Mouse (Mus musculus): Measurements from ENCODE around the gene E2f3. TPM values are rescaled to one million over a fixed set of nuclear protein-coding genes. Genes with fewer than 3 reads are reported as not detected.

The E2f3 gene
- total RNA-seq (2014; fragmentation: Nextera tagmentation) = 19.8 and 22.6 TPM in 2 replicates
- 8.7 and 11.2 TPM in 2 replicates for total RNA-seq (2017)

DNA sequence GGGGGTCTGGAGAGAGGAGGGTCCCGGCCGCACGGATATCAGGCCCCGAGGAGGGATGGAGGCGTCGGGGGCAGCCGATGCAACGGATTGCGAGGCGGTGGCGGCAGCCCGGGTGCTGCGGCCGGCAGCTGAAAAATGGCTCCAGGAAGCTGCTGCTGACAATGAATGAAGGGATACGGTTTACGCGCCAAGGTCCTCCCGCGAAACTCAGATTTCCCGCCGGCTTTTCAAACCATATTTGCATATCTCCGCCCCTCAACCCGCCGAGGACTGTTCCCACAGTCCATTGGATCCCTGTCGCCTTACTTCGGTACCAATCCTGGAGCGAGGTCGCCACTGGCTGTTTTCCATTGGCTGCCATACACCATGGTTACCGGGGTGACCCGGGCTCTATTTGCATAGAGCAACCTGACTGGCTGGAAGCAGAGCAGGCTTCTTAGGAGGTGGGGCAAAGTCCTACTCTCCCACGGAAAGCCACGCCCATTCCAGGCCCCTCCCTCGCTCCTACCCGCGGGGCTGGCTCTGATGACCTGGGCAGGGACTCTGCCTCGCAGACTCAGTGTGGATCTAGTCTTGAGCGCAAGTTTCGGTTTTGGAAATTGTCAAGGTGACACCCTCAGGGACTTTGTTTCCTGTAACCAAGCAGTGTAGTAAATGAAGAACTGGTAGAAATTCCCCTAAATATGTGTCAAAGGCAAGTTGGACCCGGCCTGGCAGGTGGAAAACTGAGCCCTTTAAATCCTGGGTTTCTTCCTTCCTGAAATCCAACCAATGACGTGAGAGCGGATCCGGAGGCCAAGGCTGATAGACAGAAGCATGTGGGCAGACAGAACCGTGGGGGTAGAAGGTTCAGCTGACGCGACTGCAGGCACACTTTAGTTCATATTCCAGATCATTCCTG is at the start of gene E2f3:
E2f3 (minus strand) TSS at position 209 of the 901 bp plus-strand sequence.
- ATAC-seq (replicated peaks; ENCODE audit: poor library complexity, severe bottlenecking) = peak; percentile 69

GRCm38 (mm10) chr13:30034540-30034939 is 48.7 kb upstream of the E2f3 start:
- ATAC-seq (replicated peaks; ENCODE audit: poor library complexity, severe bottlenecking) = peak; percentile 84

DNA sequence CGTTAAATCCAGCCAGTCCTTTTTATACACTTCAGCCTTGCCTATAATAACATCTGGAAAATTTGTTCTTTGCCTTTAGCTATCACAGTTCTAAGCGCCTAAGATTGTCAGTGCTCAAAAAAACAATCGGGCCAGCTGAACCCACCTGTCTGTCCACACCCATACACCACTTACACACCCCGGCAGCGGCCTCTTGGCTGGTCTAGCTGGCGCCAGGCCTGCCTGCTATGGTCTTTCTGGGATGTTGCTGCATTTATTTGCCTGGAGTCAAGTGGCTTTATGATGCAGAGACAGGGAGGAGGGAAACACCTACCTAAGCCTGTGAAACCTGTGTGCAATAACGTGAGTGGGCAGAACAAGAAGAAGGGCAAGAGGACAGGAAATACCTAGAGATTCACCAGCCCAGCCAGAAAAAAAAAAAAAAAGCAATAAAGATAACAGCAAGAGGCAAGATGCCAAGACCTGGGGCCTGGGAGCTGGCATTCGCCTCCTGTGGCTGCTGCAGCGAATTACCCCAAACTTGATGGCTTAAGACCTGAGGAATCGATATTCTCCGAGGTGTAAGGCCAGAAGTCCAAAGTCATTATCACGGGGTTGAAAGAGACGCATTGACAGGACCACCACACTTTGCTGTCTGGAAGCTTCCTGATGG is 45.9 kb upstream of the E2f3 start:
- no peak for ATAC-seq (replicated peaks; ENCODE audit: poor library complexity, severe bottlenecking)

DNA sequence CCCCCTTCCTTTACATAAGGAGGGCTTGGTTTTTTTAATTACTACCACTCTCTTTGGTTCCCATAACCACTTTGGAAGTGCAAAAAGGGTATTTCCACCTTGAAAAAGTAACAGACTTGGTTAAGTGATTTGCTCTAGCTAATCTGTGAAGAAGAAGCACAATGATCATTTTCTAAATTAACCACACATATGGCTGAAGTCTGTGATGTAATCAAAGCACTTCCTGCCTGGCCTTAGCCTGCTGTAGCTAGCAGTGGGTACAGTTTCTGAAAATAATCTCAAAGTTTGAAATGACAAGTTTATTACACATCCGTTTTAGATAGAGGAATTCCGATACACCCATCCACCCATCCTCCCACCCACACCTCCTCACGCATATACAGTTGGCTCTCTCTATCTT is 42.0 kb upstream of the E2f3 start:
- ATAC-seq (replicated peaks; ENCODE audit: poor library complexity, severe bottlenecking) = no peak

- no peak for ATAC-seq (replicated peaks; ENCODE audit: poor library complexity, severe bottlenecking)
Observed at GRCm38 (mm10) chr13:30022487-30022886, 36.6 kb upstream of the E2f3 start.

- ATAC-seq (replicated peaks; ENCODE audit: poor library complexity, severe bottlenecking) = no peak
Observed at GRCm38 (mm10) chr13:30018573-30018972, 32.7 kb upstream of the E2f3 start.

DNA sequence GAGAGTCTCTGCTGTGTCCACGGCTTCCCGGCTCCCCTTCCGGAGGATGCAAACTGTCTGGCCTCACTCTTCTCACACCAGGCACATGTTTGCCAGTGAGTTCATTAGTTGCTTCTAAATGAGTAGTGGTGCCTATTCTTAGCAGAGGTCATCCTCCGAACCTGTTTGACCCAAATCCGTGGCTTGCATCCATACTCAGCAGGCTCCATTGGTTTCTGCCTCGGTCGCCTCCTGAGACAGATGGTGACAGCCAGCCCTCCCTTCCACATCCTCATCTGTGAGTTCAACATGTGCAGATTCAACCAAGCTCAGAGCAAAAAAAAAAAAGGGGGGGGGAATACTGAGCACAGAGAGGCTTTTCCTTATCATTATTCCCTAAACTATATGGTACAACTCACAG is 31.7 kb upstream of the E2f3 start:
- no peak for ATAC-seq (replicated peaks; ENCODE audit: poor library complexity, severe bottlenecking)

- ATAC-seq (replicated peaks; ENCODE audit: poor library complexity, severe bottlenecking) = no peak
Observed at GRCm38 (mm10) chr13:30014576-30014975, 28.7 kb upstream of the E2f3 start.

- ATAC-seq (replicated peaks; ENCODE audit: poor library complexity, severe bottlenecking) = no peak
Observed at GRCm38 (mm10) chr13:30012226-30012625, 26.4 kb upstream of the E2f3 start.

- peak; percentile 58; the same call in 1 of the 2 replicates for ATAC-seq (replicated peaks; ENCODE audit: poor library complexity, severe bottlenecking)
Observed at GRCm38 (mm10) chr13:30008738-30009137, 22.9 kb upstream of the E2f3 start.

DNA sequence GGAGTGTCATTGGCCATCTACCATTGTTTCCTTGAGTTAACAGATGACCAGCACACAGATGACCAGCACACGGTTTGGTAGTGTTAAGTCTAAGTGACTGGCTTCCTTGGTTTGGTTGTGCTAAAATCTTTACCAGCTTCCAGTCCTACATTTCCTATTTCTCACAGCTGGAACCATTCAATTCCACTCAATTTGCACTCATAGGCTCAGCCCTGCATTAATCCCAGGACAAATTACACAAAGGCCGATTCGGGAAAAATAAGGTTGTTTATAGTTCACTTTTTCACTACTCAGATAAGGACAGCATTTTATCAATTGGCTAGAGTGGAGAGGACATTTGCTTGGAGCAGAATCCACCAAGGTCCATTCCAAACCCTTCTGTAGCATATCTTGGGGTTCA is 19.6 kb upstream of the E2f3 start:
- no peak for ATAC-seq (replicated peaks; ENCODE audit: poor library complexity, severe bottlenecking)

GRCm38 (mm10) chr13:30004849-30005248 is 19.0 kb upstream of the E2f3 start:
- no peak for ATAC-seq (replicated peaks; ENCODE audit: poor library complexity, severe bottlenecking)

DNA sequence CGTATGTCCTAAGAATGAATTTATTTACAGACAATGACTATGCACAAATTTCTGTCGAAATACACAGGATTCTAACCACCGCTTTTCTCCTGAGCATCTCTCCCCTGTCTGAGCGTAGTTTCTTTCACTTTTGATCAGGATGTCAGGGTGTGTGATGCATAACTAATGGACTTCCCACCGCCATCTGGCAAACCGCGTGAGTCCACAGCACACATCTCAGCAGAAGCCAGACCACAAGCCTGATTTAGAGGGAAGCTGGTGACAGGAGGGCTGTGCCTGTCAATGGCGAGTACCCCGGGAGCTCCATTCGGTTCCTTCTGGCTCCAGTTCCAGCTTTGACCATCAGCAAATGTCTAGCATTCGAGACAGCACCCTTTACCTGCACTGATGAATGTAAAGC is 17.3 kb upstream of the E2f3 start:
- ATAC-seq (replicated peaks; ENCODE audit: poor library complexity, severe bottlenecking) = peak; percentile 98

GRCm38 (mm10) chr13:30001041-30001440 is 15.2 kb upstream of the E2f3 start:
- ATAC-seq (replicated peaks; ENCODE audit: poor library complexity, severe bottlenecking) = peak; percentile 14; the same call in 1 of the 2 replicates

DNA sequence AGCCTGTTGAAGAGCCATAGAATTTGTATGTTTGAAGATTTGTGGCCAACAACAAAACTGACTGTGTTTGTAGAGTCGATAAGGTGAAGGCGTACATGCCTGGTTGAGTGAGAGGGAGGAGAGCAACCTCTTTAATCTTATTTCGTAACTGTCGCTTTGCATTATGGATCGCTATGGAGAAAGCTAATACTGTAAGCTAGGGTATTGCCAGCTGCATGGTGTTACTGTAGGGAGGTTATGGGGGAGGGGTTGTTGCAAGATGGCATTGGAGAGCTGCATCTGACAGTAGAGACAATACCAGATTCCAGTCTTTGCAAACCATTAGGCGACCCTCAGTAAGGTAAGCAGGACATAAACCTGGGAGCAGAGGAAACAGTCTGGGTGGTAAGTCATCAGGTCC is 2.1 kb upstream of the E2f3 start:
- ATAC-seq (replicated peaks; ENCODE audit: poor library complexity, severe bottlenecking) = no peak

DNA sequence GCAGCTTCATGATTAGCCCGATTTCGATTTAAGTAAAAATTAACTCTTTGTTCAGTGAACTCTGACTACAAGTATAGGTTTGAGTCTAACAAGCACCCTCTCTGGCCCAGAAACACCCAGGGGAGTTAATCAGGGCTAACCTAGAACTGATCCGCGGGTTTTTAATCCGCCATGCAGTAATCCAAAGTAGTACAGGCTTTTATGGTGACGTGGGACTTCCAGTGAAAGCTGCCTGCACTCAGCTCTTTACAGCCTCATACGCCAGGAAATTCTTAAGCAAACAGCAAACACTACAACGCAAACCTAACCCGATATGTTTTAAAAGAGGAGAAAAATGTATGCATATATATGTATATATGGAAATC is 875 bp upstream of the E2f3 start:
- ATAC-seq (replicated peaks; ENCODE audit: poor library complexity, severe bottlenecking) = no peak

- ATAC-seq (replicated peaks; ENCODE audit: poor library complexity, severe bottlenecking) = 0 out of 2 replicates have a peak, but pooled peaks have one; percentile 0
Observed at GRCm38 (mm10) chr13:29985101-29985854, 585 bp downstream of the E2f3 start.

GRCm38 (mm10) chr13:29984286-29985100 is 1.4 kb downstream of the E2f3 start:
- ATAC-seq (replicated peaks; ENCODE audit: poor library complexity, severe bottlenecking) = peak; percentile 42

DNA sequence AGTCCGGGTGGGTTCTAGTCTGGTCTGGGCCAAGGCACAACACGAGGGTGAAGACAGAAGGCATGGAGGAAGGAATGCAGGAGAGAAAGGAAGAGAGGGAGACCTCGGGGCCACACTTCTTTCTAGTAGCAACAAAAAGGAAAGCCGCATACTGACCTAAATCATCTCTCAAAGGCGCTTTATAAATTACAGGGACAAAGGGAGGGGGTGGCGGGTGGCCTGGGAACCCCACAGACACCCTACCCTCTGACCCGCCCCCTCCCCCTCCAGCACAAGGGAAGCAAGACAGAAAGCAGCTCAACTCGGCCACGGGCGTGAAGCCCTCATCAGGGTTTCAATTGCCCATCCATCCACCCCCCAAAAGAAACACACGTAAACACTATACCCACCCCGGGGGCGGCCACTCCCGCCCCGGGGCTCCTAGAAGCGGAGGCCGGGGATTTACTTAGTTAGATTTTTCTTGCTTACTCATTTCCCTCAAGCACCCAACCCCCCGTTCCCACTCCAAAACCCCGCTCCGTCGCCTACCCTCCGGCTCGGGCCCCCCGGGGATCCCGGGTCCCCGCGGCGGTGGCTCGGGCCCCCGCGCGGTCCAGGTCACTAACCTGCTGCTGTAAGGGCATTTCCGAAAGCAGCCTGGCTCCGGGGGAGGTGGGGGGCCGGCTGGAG is 2.2 kb downstream of the E2f3 start:
- ATAC-seq (replicated peaks; ENCODE audit: poor library complexity, severe bottlenecking) = no peak
